Mouse (Mus musculus): ENCODE data around the gene Trarg1.

DNA sequence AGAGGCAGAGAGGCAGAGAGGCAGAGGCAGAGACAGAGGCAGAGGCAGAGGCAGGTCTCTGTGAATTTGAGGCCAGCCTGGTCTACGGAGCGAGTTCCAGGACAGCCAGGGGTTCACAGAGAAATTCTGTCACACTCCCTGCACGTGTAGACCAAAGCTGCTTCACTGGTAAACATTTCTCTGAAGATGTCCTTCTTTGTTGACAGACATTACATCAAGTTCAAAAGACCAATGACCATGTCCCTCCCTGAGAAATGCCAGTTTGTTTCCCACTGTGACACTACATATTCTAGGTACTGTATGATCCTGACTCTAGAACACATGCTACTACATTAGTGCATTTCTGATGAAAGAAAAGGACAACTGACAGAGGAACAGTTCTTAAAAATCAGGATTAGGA is 51.0 kb downstream of the Trarg1 start:
- TF ChIP-seq POLR2A (IDR thresholded peaks at IDR 0.05; ENCODE audit: insufficient read depth, low read length), result no peak
- TF ChIP-seq CTCF (IDR thresholded peaks at IDR 0.05; ENCODE audit: low read depth, low read length), result no peak
- no peak for TF ChIP-seq EP300 (IDR thresholded peaks at IDR 0.05; ENCODE audit: insufficient read depth, low read depth, low read length)

All from ES-Bruce4 (cell line).